Mouse (Mus musculus) lung, embryonic 14.5 days (tissue): Measurements from ENCODE around the gene Nyap1. TPM values are rescaled to one million over a fixed set of nuclear protein-coding genes. Genes with fewer than 3 reads are reported as not detected.

Source experiments
- ATAC-seq: fragments of 200-750 bp; cut with Nextera tagmentation; 2 replicates; pipeline ENCODE4 v1.8.0; 2017; ENCODE audit warnings: mild to moderate bottlenecking, moderate TSS enrichment, moderate library complexity; ENCODE audit not compliant: insufficient read depth
- DNase-seq: peaks from one replicate; pipeline ENCODE4 v3.0.0-alpha.2; 2015
- H3K27ac ChIP-seq: fragments of 300-500 bp; sonication (generic); 2 replicates; pipeline ENCODE4 v1.5.1; 2014; ENCODE audit warnings: low read depth, mild to moderate bottlenecking, moderate library complexity
- H3K27me3 ChIP-seq: fragments of 300-500 bp; sonication (generic); 2 replicates; pipeline ENCODE4 v1.6.1; 2014; ENCODE audit warnings: low read length, control low read depth; ENCODE audit not compliant: insufficient read depth
- H3K36me3 ChIP-seq: fragments of 300-500 bp; sonication (generic); 2 replicates; pipeline ENCODE4 v1.6.1; 2014; ENCODE audit warnings: control low read depth; ENCODE audit not compliant: insufficient read depth
- H3K4me1 ChIP-seq: fragments of 300-500 bp; sonication (generic); 2 replicates; pipeline ENCODE4 v1.6.1; 2014; ENCODE audit warnings: antibody characterized with exemption, control low read depth; ENCODE audit not compliant: insufficient read depth
- H3K4me2 ChIP-seq: fragments of 300-500 bp; sonication (generic); 2 replicates; pipeline ENCODE4 v1.6.1; 2014; ENCODE audit warnings: mild to moderate bottlenecking
- H3K4me3 ChIP-seq: fragments of 300-500 bp; sonication (generic); 2 replicates; pipeline ENCODE4 v1.5.1; 2014; ENCODE audit warnings: low read depth, low read length
- H3K9ac ChIP-seq: fragments of 300-500 bp; sonication (generic); 2 replicates; pipeline ENCODE4 v1.6.1; 2014
- H3K9me3 ChIP-seq: fragments of 300-500 bp; sonication (generic); 2 replicates; pipeline ENCODE4 v1.6.1; 2016; ENCODE audit warnings: low read depth, low read length, control low read depth
- CTCF ChIP-seq: IDR thresholded peaks from 2 replicates; pipeline ENCODE4 v1.5.1; 2016; ENCODE audit warnings: antibody characterized with exemption, low read depth
- WGBS: fragments of 180-500 bp; shearing (Covaris S2); extraction: QIAGEN DNeasy Blood & Tissue Kit; methylation state at CpG from one replicate; pipeline ENCODE4 v1.1.7; 2014; 5-methylcytosine and 5-hydroxymethylcytosine counted together
- polyA plus RNA-seq: library from polyadenylated mRNA; unstranded; fragments of >200 nt; fragmentation: Nextera tagmentation; extraction: Ambion mirVana; gene quantifications from 2 replicates; pipeline ENCODE4 v1.2.1, GENCODE M21; 2014

Gene Nyap1
- polyA plus RNA-seq, 1 experiment from 2014 or later: 0.93 TPM

DNA sequence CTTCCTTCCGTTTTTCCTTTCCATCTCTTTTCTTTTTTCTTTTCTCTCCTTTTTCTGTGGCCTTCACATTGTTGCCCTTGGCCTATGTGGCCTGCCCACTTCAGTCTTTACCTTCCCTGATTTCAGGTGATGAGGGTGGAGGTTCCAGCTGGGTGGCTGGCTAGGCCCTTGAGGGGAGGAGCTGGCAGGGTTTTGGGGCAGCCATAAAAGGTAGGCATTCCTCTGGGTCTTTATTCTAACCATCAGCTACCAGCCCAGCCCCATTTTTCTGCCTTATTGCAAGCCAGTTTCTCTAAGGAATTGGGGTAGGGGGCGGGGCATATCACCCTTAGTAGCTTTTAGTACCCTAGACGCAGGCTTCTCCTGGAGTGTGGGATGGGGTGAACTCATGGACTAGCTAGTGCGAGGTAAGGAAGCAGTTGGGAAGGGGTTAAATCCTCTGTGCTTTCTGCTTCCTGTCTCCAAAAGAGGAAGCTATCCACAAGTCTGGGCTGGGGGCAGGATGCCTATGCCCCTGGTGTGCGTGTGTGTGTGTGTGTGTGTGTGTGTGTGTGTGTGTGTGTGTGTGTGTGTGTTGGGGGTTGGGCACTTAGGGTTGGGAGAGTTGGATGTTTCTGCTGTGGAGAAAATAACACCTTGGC lies 6.8 kb upstream of the Nyap1 start:
- no peak for TF ChIP-seq CTCF
- Histone ChIP-seq H3K4me2 (peak overlapping the region; percentile 100), H3K9me3 (no peaks in the 10 kb centered on the region), H3K27me3 (no peaks in the 10 kb centered on the region), H3K9ac (peak overlapping the region; percentile 17; the same call in 1 of the 2 replicates), H3K4me3 (peak overlapping the region; percentile 76), H3K36me3 (peaks cover 32% of the 10 kb centered on the region), H3K27ac (peak overlapping the region; percentile 19), H3K4me1 (peaks cover 3% of the 10 kb centered on the region; the same call in 1 of the 2 replicates)
- no peak for ATAC-seq
- WGBS: 27% methylated on average over 5 of the region's 5 CpGs
- DNase-seq: peak; percentile 67

DNA sequence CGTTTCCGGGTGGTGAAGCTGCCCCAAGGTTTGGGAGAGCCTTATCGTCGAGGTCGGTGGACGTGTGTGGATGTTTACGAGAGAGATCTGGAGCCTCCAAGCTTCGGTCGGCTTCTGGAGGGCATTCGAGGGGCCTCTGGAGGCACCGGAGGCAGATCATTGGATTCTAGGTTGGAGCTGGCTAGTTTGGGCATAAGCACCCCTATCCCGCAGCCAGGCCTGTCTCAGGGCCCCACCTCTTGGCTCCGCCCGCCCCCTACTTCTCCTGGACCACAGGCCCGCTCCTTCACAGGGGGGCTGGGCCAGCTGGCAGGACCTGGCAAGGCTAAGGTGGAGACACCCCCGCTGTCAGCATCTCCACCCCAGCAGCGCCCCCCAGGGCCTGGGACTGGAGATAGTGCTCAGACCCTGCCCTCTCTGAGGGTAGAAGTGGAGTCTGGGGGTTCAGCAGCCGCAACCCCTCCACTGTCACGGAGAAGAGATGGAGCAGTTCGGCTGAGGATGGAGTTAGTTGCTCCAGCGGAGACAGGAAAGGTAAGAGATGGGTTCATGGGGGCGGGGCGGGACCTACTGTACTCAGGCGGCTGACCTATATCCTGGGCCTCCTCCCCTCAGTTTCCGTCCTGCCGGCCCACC lies 6.0 kb upstream of the Nyap1 start:
- whole genome bisulfite sequencing: 3% methylated on average over 26 of the region's 26 CpGs
- peak; percentile 22; the same call in 1 of the 2 replicates for TF ChIP-seq CTCF
- Histone ChIP-seq H3K36me3 (peaks cover 24% of the 10 kb centered on the region), H3K27ac (peak overlapping the region; percentile 98), H3K27me3 (no peaks in the 10 kb centered on the region), H3K4me1 (peaks cover 3% of the 10 kb centered on the region; the same call in 1 of the 2 replicates), H3K9ac (peak overlapping the region; percentile 85), H3K9me3 (no peaks in the 10 kb centered on the region), H3K4me3 (peak overlapping the region; percentile 76), H3K4me2 (peak overlapping the region; percentile 100)
- no peak for ATAC-seq
- peak; percentile 47 for DNase-seq

DNA sequence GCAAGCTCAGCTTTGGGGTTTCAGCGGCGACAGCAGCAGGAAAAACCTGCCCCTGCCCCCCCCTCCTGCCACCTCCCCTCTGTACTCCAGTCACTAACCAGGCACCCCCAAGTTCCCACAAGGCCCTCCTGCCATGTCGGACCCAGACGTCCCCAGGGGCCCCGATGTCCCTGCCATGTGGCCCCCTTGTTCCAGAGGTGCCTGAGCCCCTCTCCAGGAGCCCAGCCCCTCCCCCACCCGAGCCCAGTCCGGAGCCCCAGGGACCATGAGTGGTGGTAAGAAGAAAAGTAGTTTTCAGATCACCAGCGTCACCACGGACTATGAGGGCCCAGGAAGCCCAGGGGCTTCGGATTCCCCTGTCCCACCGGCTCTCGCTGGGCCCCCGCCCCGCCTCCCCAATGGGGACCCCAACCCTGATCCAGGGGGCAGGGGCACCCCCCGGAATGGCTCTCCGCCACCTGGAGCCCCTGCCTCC lies 5.5 kb upstream of the Nyap1 start:
- Histone ChIP-seq H3K36me3 (peaks cover 19% of the 10 kb centered on the region), H3K9ac (peak overlapping the region; percentile 85), H3K4me3 (peak overlapping the region; percentile 76), H3K9me3 (no peaks in the 10 kb centered on the region), H3K27me3 (no peaks in the 10 kb centered on the region), H3K27ac (peak overlapping the region; percentile 98), H3K4me1 (peaks cover 3% of the 10 kb centered on the region; the same call in 1 of the 2 replicates), H3K4me2 (peak overlapping the region; percentile 100)
- ATAC-seq (no peak), DNase-seq (no peak)
- TF ChIP-seq CTCF: no peak
- 0% methylated on average over 16 of the region's 16 CpGs for WGBS

GRCm38 (mm10) chr5:137746282-137746850 lies 5.0 kb upstream of the Nyap1 start:
- TF ChIP-seq CTCF: no peak
- H3K27me3 ChIP-seq: no peaks in the 10 kb centered on the region
- no peaks in the 10 kb centered on the region for H3K9me3 ChIP-seq
- H3K27ac ChIP-seq: peak overlapping the region; percentile 98
- peak overlapping the region; percentile 85 for H3K9ac ChIP-seq
- WGBS: under 1% methylated on average over 20 of the region's 20 CpGs
- H3K36me3 ChIP-seq: peaks cover 14% of the 10 kb centered on the region
- peaks cover 5% of the 10 kb centered on the region; the same call in 1 of the 2 replicates for H3K4me1 ChIP-seq
- DNase-seq (peak; percentile 78), ATAC-seq (peak; percentile 50)
- H3K4me3 ChIP-seq: peak overlapping the region; percentile 76
- peak overlapping the region; percentile 100 for H3K4me2 ChIP-seq

- WGBS: 3% methylated on average over 28 of the region's 28 CpGs
- Histone ChIP-seq H3K4me3 (peak within 1 kb of the TSS; percentile 76), H3K9ac (peak within 1 kb of the TSS; percentile 85), H3K4me2 (peak within 1 kb of the TSS; percentile 100), H3K4me1 (peaks cover 5% of the 10 kb centered on the region; the same call in 1 of the 2 replicates), H3K27ac (peak within 1 kb of the TSS; percentile 98), H3K36me3 (0 out of 2 replicates have a peak, but pooled peaks cover 5% of the 10 kb centered on the region), H3K27me3 (no peaks in the 10 kb centered on the region), H3K9me3 (no peaks in the 10 kb centered on the region)
- 0 out of 2 replicates have a peak, but pooled peaks have one; percentile 4 for TF ChIP-seq CTCF
- DNase-seq: peak; percentile 96
- peak; percentile 91 for ATAC-seq
Observed at GRCm38 (mm10) chr5:137745214-137746171, 4.1 kb upstream of the Nyap1 start, which contains the start of gene Tsc22d4. Gene Tsc22d4, plus strand, starts transcription at chr5:137745730.

- no peak overlapping the region for H3K9ac ChIP-seq
- no peaks in the 10 kb centered on the region for H3K36me3 ChIP-seq
- 88% methylated on average over 7 of the region's 7 CpGs for WGBS
- H3K27ac ChIP-seq: no peak overlapping the region
- H3K9me3 ChIP-seq: no peaks in the 10 kb centered on the region
- H3K27me3 ChIP-seq: no peaks in the 10 kb centered on the region
- no peak overlapping the region for H3K4me2 ChIP-seq
- H3K4me1 ChIP-seq: 0 out of 2 replicates have a peak, but pooled peaks cover 7% of the 10 kb centered on the region
- no peak for TF ChIP-seq CTCF
- ATAC-seq: no peak
- H3K4me3 ChIP-seq: no peak overlapping the region
- DNase-seq: no peak
Observed at GRCm38 (mm10) chr5:137744197-137744596, 2.8 kb upstream of the Nyap1 start.
